Mouse (Mus musculus): ENCODE measurements around the gene Adgre5. TPM values are rescaled to one million over a fixed set of nuclear protein-coding genes. Genes with fewer than 3 reads are reported as not detected.

Gene Adgre5
- total RNA-seq, 4 experiments from 2014 or later: 21.8 to 45.5 (median 35.2) TPM

GRCm38 (mm10) chr8:83681099-83681498, 60.0 kb downstream of the Adgre5 start:
- DNase-seq: no peak

GRCm38 (mm10) chr8:83680603-83681002, 60.5 kb downstream of the Adgre5 start:
- no peak for DNase-seq

- no peak for DNase-seq
Observed at GRCm38 (mm10) chr8:83679866-83680265, 61.3 kb downstream of the Adgre5 start.

GRCm38 (mm10) chr8:83674497-83674896, 66.6 kb downstream of the Adgre5 start:
- DNase-seq: no peak

Small RNA genes within 50 kb of the gene (microRNA-seq; reads per million reads assigned to microRNA genes)
- 0 reads per million in 2 experiments for gene Mir1668

Other genes with a start within 250 kb of the Adgre5 start
- gene Olfr370, start 205.5 kb downstream of the Adgre5 start, total RNA-seq (2022): not detected
- gene Ndufb7, start 174.7 kb downstream of the Adgre5 start, total RNA-seq (2022): 100 to 1,000 TPM; 160 to 240 (median 171) TPM
- gene Tecr, start 133.4 kb downstream of the Adgre5 start, total RNA-seq (2022): 100 to 1,000 TPM; 432 to 499 (median 449) TPM
- 10 to 100 TPM; 25.6 to 40.4 (median 25.8) TPM for gene Dnajb1, start 133.1 kb downstream of the Adgre5 start, total RNA-seq (2022)
- 10 to 100 TPM; 35.1 to 48.0 (median 40.1) TPM for gene Gipc1, start 88.6 kb downstream of the Adgre5 start, total RNA-seq (2022)
- 1 to 10 TPM in 2 of 4 experiments, under 1 TPM in 2; 0.77 to 1.4 (median 1.1) TPM for gene Ptger1, start 74.6 kb downstream of the Adgre5 start, total RNA-seq (2022)
- gene Pkn1, start 42.1 kb downstream of the Adgre5 start, total RNA-seq (2022): 100 to 1,000 TPM; 108 to 141 (median 123) TPM
- 10 to 100 TPM; 15.4 to 28.6 (median 20.7) TPM for gene Ddx39, start 26.1 kb downstream of the Adgre5 start, total RNA-seq (2022)
- 100 to 1,000 TPM in 3 of 4 experiments, 10 to 100 TPM in 1; 90.5 to 113 (median 105) TPM for gene Adgrl1, start 158.8 kb upstream of the Adgre5 start, total RNA-seq (2022)
- gene Gm10644, start 213.9 kb upstream of the Adgre5 start, total RNA-seq (2022): 1 to 10 TPM; 1.5 to 2.2 (median 1.9) TPM
- 1 to 10 TPM; 1.1 to 2.7 (median 1.8) TPM for gene Asf1b, start 214.2 kb upstream of the Adgre5 start, total RNA-seq (2022)
- gene Prkaca, start 231.7 kb upstream of the Adgre5 start, total RNA-seq (2022): 100 to 1,000 TPM; 240 to 263 (median 253) TPM

Data from adrenal gland, adult 8-10 months (tissue).